Mouse (Mus musculus): ENCODE measurements around the gene Izumo4. TPM values are rescaled to one million over a fixed set of nuclear protein-coding genes. Genes with fewer than 3 reads are reported as not detected.
A peak's percentile ranks its signal among the peaks of the same experiment; 100 is the strongest.

The Izumo4 gene
- total RNA-seq, 2 experiments from 2014 or later, result 2.5 to 2.6 TPM

GRCm38 (mm10) chr10:80727369-80728127 is 25.6 kb downstream of the Izumo4 start:
- DNase-seq, result no peak

DNA sequence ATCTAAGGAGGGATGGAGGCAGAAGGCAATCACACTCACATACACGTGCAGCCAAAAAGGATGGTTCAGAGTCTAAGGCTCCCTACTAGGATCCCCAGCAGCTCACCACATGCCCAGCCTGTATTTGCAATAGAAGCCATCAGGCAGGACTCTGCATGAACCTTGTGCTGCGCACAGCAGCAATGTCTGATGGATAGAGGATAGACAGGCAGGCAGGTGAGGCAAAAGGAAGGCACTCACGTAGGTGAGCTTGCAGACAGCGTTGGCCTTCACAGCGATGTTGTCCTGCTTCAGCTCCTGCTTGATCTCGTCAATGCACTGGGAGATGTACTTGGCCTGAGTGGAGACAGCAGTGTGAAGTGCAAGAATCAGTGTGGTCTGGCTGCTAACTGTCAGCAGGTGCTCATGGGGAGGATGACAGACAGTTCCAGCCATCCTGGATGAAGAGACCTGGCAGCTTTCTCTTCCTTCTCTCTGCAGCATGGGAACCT is 30.7 kb downstream of the Izumo4 start:
- no peak for DNase-seq

GRCm38 (mm10) chr10:80736731-80737130 is 34.7 kb downstream of the Izumo4 start:
- peak; percentile 30 to 36 for DNase-seq

DNA sequence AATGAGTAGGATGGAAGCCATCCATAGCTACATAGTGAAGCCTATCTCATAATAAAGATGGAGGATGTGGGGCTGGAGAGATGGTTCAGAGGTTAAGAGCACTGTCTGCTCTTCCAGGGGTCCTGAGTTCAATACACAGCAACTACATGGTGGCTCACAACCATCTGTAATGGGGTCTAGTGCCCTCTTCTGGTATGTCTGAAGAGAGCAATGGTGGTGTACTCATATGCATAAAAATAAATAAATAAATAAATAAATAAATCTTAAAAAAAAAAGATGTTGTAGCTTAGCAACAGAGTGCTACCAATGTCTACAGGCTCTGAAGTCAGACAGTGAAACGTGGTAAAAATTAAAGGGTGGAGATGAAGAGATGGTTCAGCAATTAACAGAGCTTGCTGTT is 36.7 kb downstream of the Izumo4 start:
- no peak for DNase-seq

GRCm38 (mm10) chr10:80741146-80741545 is 39.2 kb downstream of the Izumo4 start:
- DNase-seq, result peak; percentile 54 to 56

DNA sequence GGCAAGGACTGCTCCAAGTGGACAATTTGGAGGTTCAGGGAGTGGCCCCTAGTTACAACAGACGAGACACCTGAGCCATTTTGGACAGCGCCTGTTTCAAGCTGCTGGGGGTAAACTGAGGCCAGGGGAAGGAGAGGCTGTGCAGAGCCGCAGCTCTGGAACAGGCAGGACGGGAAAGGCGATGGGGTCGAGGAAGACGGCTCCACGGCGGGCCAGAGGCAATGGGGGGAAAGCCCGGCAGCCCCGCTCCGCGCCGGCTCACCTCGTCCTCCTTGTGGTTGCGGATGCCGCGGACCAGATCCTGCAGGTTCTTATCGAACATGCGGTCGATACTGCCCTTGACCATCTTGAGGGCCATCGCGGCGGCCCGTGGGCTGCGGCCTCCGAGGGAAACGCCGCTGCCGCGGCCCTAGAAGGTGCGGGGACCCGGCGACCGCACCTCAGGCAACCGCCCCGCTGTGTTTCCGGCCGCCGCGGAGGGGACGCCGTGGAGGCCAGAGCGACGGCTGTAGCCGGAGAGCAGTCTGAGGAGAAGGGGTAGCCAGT is 39.7 kb downstream of the Izumo4 start:
- DNase-seq, result peak; percentile 23 to 31

- peak; percentile 99 to 100 for DNase-seq
Observed at GRCm38 (mm10) chr10:80742180-80742978, 40.4 kb downstream of the Izumo4 start, which contains the start of gene Ap3d1. Gene Ap3d1, minus strand, starts transcription at chr10:80742264.

DNA sequence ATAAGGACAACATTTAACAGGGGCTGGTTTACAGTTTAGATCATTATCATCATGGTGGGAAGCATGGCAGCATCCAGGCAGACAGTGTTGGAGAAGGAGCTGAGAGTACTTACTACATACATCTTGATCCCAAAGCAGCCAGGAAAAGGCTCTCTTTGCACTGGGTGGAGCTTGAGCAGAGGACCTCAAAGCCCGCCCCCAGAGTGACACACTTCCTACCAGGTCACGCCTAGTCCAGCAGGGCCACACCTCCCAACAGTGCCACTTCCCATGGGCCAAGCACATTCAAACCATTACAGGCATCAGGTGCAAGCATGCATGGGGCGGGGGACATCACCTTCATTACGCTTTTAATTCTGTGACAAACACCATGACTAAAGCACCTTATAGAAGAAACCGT is 42.3 kb downstream of the Izumo4 start:
- DNase-seq, result peak; percentile 39 to 54

DNA sequence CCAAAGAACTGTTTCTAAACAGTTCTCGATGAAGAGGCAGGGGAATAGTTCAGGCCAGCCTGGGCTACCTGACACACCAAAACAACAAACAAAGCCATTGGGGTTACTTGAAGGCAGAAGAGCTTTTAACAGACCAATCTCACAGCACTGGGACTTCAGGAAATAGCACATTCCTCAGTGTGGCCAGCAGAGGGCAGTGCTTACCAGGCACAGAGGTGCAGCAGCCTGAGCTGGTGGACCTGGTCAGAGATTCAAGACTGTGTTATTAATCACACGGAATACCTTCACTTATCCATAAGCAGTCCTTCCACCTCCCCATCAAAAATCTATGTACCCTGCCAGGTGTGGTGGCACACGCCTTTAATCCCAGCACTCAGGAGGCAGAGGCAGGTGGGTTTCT is 45.4 kb downstream of the Izumo4 start:
- peak; percentile 80 to 86 for DNase-seq

DNA sequence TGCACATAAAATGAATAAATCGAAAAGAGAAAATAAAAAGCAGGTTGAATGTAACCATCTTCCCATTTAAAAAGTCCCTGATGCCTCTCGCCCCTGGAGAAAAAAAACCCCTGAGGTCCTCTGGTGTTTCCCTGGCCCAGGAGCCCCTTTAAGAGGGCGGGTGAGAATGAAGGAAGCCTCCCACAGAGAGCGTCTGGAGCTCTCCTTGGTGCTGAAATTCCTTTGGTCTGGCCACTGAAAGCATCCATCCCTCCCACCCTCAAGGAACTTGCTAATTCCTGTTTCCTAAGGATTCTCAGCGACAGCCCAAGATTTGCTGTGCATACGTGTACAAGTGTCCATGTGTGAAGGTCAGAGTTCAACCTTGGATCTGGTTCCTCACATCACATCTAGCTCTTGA is 46.6 kb downstream of the Izumo4 start:
- peak; percentile 51 to 82 for DNase-seq

GRCm38 (mm10) chr10:80751188-80751832 is 49.3 kb downstream of the Izumo4 start:
- DNase-seq, result peak; percentile 83 to 92

- peak; percentile 81 to 88 for DNase-seq
Observed at GRCm38 (mm10) chr10:80752079-80752625, 50.2 kb downstream of the Izumo4 start.

GRCm38 (mm10) chr10:80754594-80755290 is 52.8 kb downstream of the Izumo4 start, which contains the start of gene Dot1l:
Gene Dot1l, plus strand, starts transcription at chr10:80755206.
- DNase-seq, result peak; percentile 97 to 99

Other genes starting within 250 kb of the Izumo4 start
- gene Onecut3, start 207.3 kb upstream of the Izumo4 start, total RNA-seq (2021), result under 1 TPM in 1 of 2 experiments, not detected in 1; 0.05 TPM
- gene Atp8b3, start 163.1 kb upstream of the Izumo4 start, total RNA-seq (2021), result not detected
- 10 to 100 TPM; 11.2 to 11.6 TPM for gene Rexo1, start 140.6 kb upstream of the Izumo4 start, total RNA-seq (2021)
- gene Klf16, start 124.9 kb upstream of the Izumo4 start, total RNA-seq (2021), result 1 to 10 TPM; 5.2 to 5.5 TPM
- 10 to 100 TPM; 40.6 to 44.8 TPM for gene Abhd17a, start 111.8 kb upstream of the Izumo4 start, total RNA-seq (2021)
- gene Scamp4, start 99.3 kb upstream of the Izumo4 start, total RNA-seq (2021), result 10 to 100 TPM; 20.1 to 22.2 TPM
- gene Adat3, start 99.3 kb upstream of the Izumo4 start, total RNA-seq (2021), result 1 to 10 TPM; 1.1 to 1.5 TPM
- under 1 TPM; 0.15 to 0.46 TPM for gene Gm49322, start 96.2 kb upstream of the Izumo4 start, total RNA-seq (2021)
- 100 to 1,000 TPM; 121 to 132 TPM for gene Csnk1g2, start 79.3 kb upstream of the Izumo4 start, total RNA-seq (2021)
- 10 to 100 TPM; 43.2 to 46.1 TPM for gene Btbd2, start 45.1 kb upstream of the Izumo4 start, total RNA-seq (2021)
- gene Mknk2, start 24.1 kb upstream of the Izumo4 start, total RNA-seq (2021), result 100 to 1,000 TPM; 185 to 204 TPM
- gene Mob3a, start 207 bp upstream of the Izumo4 start, total RNA-seq (2021), result 1 to 10 TPM; 7.5 to 8.0 TPM
- 10 to 100 TPM; 42.3 to 45.0 TPM for gene Ap3d1, start 40.1 kb downstream of the Izumo4 start, total RNA-seq (2021)
- gene Dot1l, start 53.0 kb downstream of the Izumo4 start, total RNA-seq (2021), result 10 to 100 TPM; 11.7 to 14.3 TPM
- gene Sf3a2, start 96.0 kb downstream of the Izumo4 start, total RNA-seq (2021), result 10 to 100 TPM; 28.6 to 28.7 TPM
- gene Plekhj1, start 96.4 kb downstream of the Izumo4 start, total RNA-seq (2021), result 10 to 100 TPM; 30.7 to 32.4 TPM
- gene Amh, start 103.1 kb downstream of the Izumo4 start, total RNA-seq (2021), result under 1 TPM in 1 of 2 experiments, not detected in 1; 0.33 TPM
- gene Jsrp1, start 111.3 kb downstream of the Izumo4 start, total RNA-seq (2021), result under 1 TPM; 0.41 to 0.69 TPM
- gene Oaz1, start 124.5 kb downstream of the Izumo4 start, total RNA-seq (2021), result 100 to 1,000 TPM; 897 to 934 TPM
- gene Lingo3, start 141.9 kb downstream of the Izumo4 start, total RNA-seq (2021), result 10 to 100 TPM; 13.5 to 16.6 TPM
- gene Lsm7, start 153.0 kb downstream of the Izumo4 start, total RNA-seq (2021), result 10 to 100 TPM; 23.5 to 27.8 TPM
- 10 to 100 TPM; 11.9 to 15.9 TPM for gene Sppl2b, start 153.1 kb downstream of the Izumo4 start, total RNA-seq (2021)
- not detected for gene Tmprss9, start 169.7 kb downstream of the Izumo4 start, total RNA-seq (2021)
- 100 to 1,000 TPM; 125 to 144 TPM for gene Timm13, start 198.8 kb downstream of the Izumo4 start, total RNA-seq (2021)
- gene Lmnb2, start 216.1 kb downstream of the Izumo4 start, total RNA-seq (2021), result 1 to 10 TPM; 4.7 to 5.8 TPM
- 10 to 100 TPM; 14.9 to 19.0 TPM for gene Gadd45b, start 227.9 kb downstream of the Izumo4 start, total RNA-seq (2021)